Mouse (Mus musculus): ENCODE results near the gene Ebf3. TPM values are rescaled to one million over a fixed set of nuclear protein-coding genes. Genes with fewer than 3 reads are reported as not detected.

Ebf3 gene
- polyA plus RNA-seq, 2 experiments: 0.07 TPM; not detected in 1

- Histone ChIP-seq H3K9ac (replicated peaks) (no peak overlapping the region), H3K27me3 (ENCODE audit: control insufficient read depth, insufficient read depth, low read length) (no peaks in the 10 kb centered on the region), H3K36me3 (replicated peaks; ENCODE audit: control insufficient read depth, insufficient read depth, low read depth) (no peaks in the 10 kb centered on the region), H3K9me3 (ENCODE audit: control insufficient read depth, low read length) (no peaks in the 10 kb centered on the region), H3K4me1 (replicated peaks; ENCODE audit: control insufficient read depth in 2 of 2, insufficient read depth in 2 of 2, low read length in 1 of 2) (no peaks in the 10 kb centered on the region), H3K27ac (no peak overlapping the region), H3K4me3 (ENCODE audit: insufficient read depth in 1 of 2, low read depth in 2 of 2, low read length in 2 of 2) (no peak overlapping the region), H3K4me2 (ENCODE audit: low read depth) (no peak overlapping the region)
- no peak for TF ChIP-seq EP300 (IDR thresholded peaks at IDR 0.05; ENCODE audit: low read depth)
- WGBS (ENCODE audit: insufficient replicate concordance): 78% methylated on average over 21 of the region's 21 CpGs
- DNase-seq (ENCODE audit: low read depth in 3 of 3, low spot score in 3 of 3) (no peak), ATAC-seq (ENCODE audit: insufficient read depth) (no peak)
These were observed 107.4 kb downstream of the Ebf3 start for GRCm38 (mm10) chr7:137206770-137207285.

- Histone ChIP-seq H3K27me3 (ENCODE audit: control insufficient read depth, insufficient read depth, low read length) (no peaks in the 10 kb centered on the region), H3K4me3 (ENCODE audit: insufficient read depth in 1 of 2, low read depth in 2 of 2, low read length in 2 of 2) (no peak overlapping the region), H3K27ac (no peak overlapping the region), H3K9me3 (ENCODE audit: control insufficient read depth, low read length) (no peaks in the 10 kb centered on the region), H3K9ac (replicated peaks) (no peak overlapping the region), H3K36me3 (replicated peaks; ENCODE audit: control insufficient read depth, insufficient read depth, low read depth) (no peaks in the 10 kb centered on the region), H3K4me1 (replicated peaks; ENCODE audit: control insufficient read depth in 2 of 2, insufficient read depth in 2 of 2, low read length in 1 of 2) (no peaks in the 10 kb centered on the region), H3K4me2 (ENCODE audit: low read depth) (no peak overlapping the region)
- no peak for DNase-seq (ENCODE audit: low read depth in 3 of 3, low spot score in 3 of 3)
- ATAC-seq (ENCODE audit: insufficient read depth): no peak
- TF ChIP-seq EP300 (IDR thresholded peaks at IDR 0.05; ENCODE audit: low read depth) (no peak), CTCF (IDR thresholded peaks at IDR 0.05; ENCODE audit: low read depth) (no peak)
- WGBS (ENCODE audit: insufficient replicate concordance): 66% methylated on average over 4 of the region's 4 CpGs
These were observed 114.7 kb downstream of the Ebf3 start for GRCm38 (mm10) chr7:137199533-137199932.

GRCm38 (mm10) chr7:137198921-137199320 is 115.3 kb downstream of the Ebf3 start:
- H3K9ac ChIP-seq (replicated peaks): no peak overlapping the region
- H3K4me1 ChIP-seq (replicated peaks; ENCODE audit: control insufficient read depth in 2 of 2, insufficient read depth in 2 of 2, low read length in 1 of 2): no peaks in the 10 kb centered on the region
- ATAC-seq (ENCODE audit: insufficient read depth) (no peak), DNase-seq (ENCODE audit: low read depth in 3 of 3, low spot score in 3 of 3) (no peak)
- H3K4me3 ChIP-seq (ENCODE audit: insufficient read depth in 1 of 2, low read depth in 2 of 2, low read length in 2 of 2): no peak overlapping the region
- no peak overlapping the region for H3K4me2 ChIP-seq (ENCODE audit: low read depth)
- no peaks in the 10 kb centered on the region for H3K9me3 ChIP-seq (ENCODE audit: control insufficient read depth, low read length)
- no peaks in the 10 kb centered on the region for H3K36me3 ChIP-seq (replicated peaks; ENCODE audit: control insufficient read depth, insufficient read depth, low read depth)
- no peak for TF ChIP-seq CTCF (IDR thresholded peaks at IDR 0.05; ENCODE audit: low read depth)
- TF ChIP-seq EP300 (IDR thresholded peaks at IDR 0.05; ENCODE audit: low read depth): no peak
- WGBS (ENCODE audit: insufficient replicate concordance): 78% methylated on average over 15 of the region's 15 CpGs
- H3K27me3 ChIP-seq (ENCODE audit: control insufficient read depth, insufficient read depth, low read length): no peaks in the 10 kb centered on the region
- H3K27ac ChIP-seq: no peak overlapping the region

GRCm38 (mm10) chr7:137197118-137198030 is 116.9 kb downstream of the Ebf3 start:
- no peaks in the 10 kb centered on the region for H3K9me3 ChIP-seq (ENCODE audit: control insufficient read depth, low read length)
- H3K9ac ChIP-seq (replicated peaks): no peak overlapping the region
- ATAC-seq (ENCODE audit: insufficient read depth) (no peak), DNase-seq (ENCODE audit: low read depth in 3 of 3, low spot score in 3 of 3) (no peak)
- 74% methylated on average over 23 of the region's 23 CpGs for WGBS (ENCODE audit: insufficient replicate concordance)
- no peaks in the 10 kb centered on the region for H3K27me3 ChIP-seq (ENCODE audit: control insufficient read depth, insufficient read depth, low read length)
- no peaks in the 10 kb centered on the region for H3K4me1 ChIP-seq (replicated peaks; ENCODE audit: control insufficient read depth in 2 of 2, insufficient read depth in 2 of 2, low read length in 1 of 2)
- H3K4me3 ChIP-seq (ENCODE audit: insufficient read depth in 1 of 2, low read depth in 2 of 2, low read length in 2 of 2): no peak overlapping the region
- no peak for TF ChIP-seq EP300 (IDR thresholded peaks at IDR 0.05; ENCODE audit: low read depth)
- H3K27ac ChIP-seq: no peak overlapping the region
- no peak overlapping the region for H3K4me2 ChIP-seq (ENCODE audit: low read depth)
- no peaks in the 10 kb centered on the region for H3K36me3 ChIP-seq (replicated peaks; ENCODE audit: control insufficient read depth, insufficient read depth, low read depth)

GRCm38 (mm10) chr7:137196536-137196935 is 117.7 kb downstream of the Ebf3 start:
- Histone ChIP-seq H3K4me1 (replicated peaks; ENCODE audit: control insufficient read depth in 2 of 2, insufficient read depth in 2 of 2, low read length in 1 of 2) (no peaks in the 10 kb centered on the region), H3K27ac (no peak overlapping the region), H3K9ac (replicated peaks) (no peak overlapping the region), H3K4me2 (ENCODE audit: low read depth) (no peak overlapping the region), H3K9me3 (ENCODE audit: control insufficient read depth, low read length) (no peaks in the 10 kb centered on the region), H3K36me3 (replicated peaks; ENCODE audit: control insufficient read depth, insufficient read depth, low read depth) (no peaks in the 10 kb centered on the region), H3K27me3 (ENCODE audit: control insufficient read depth, insufficient read depth, low read length) (no peaks in the 10 kb centered on the region), H3K4me3 (ENCODE audit: insufficient read depth in 1 of 2, low read depth in 2 of 2, low read length in 2 of 2) (no peak overlapping the region)
- WGBS (ENCODE audit: insufficient replicate concordance): 63% methylated on average over 6 of the region's 6 CpGs
- no peak for TF ChIP-seq CTCF (IDR thresholded peaks at IDR 0.05; ENCODE audit: low read depth)
- no peak for TF ChIP-seq EP300 (IDR thresholded peaks at IDR 0.05; ENCODE audit: low read depth)
- ATAC-seq (ENCODE audit: insufficient read depth): no peak
- DNase-seq (ENCODE audit: low read depth in 3 of 3, low spot score in 3 of 3): no peak
